Mouse (Mus musculus) MEL (cell line): ENCODE results near the gene Fam89a.

ENCODE experiments used
- CHD1 ChIP-seq: IDR thresholded peaks from 2 replicates; pipeline ENCODE4 v1.6.1; 2012; ENCODE audit warnings: low read depth, mild to moderate bottlenecking, inconsistent platforms, low read length, improper control_type of control experiment
- CTCF ChIP-seq, 3 experiments: IDR thresholded peaks in 2 of 3; conservative IDR thresholded peaks in 1 of 3; 2 replicates each; pipeline ENCODE4 v1.5.1; 2011 to 2012; ENCODE audit warnings: low read length in 3 of 3, low read depth in 2 of 3, mild to moderate bottlenecking in 2 of 3, improper control_type of control experiment in 1 of 3, inconsistent platforms in 1 of 3, mixed read lengths in 1 of 3, moderate library complexity in 1 of 3; ENCODE audit not compliant: control insufficient read depth in 1 of 3, insufficient read depth in 1 of 3, poor library complexity in 1 of 3, severe bottlenecking in 1 of 3
- GATA1 ChIP-seq: IDR thresholded peaks from 2 replicates; pipeline ENCODE4 v1.6.1; 2011; ENCODE audit warnings: low read depth, low read length, improper control_type of control experiment
- MAX ChIP-seq: IDR thresholded peaks from 2 replicates; pipeline ENCODE4 v1.6.1; 2011; ENCODE audit warnings: low read length, improper control_type of control experiment
- MXI1 ChIP-seq: IDR thresholded peaks from 2 replicates; pipeline ENCODE4 v1.6.1; 2011; ENCODE audit warnings: mild to moderate bottlenecking, low read depth, low read length, improper control_type of control experiment
- POLR2A ChIP-seq, 2 experiments: IDR thresholded peaks; 2 replicates each; pipeline ENCODE4 v1.6.1; 2011 to 2012; ENCODE audit warnings: low read length in 2 of 2, mild to moderate bottlenecking in 2 of 2, control low read depth in 1 of 2, improper control_type of control experiment in 1 of 2, low read depth in 1 of 2, moderate library complexity in 1 of 2; ENCODE audit not compliant: control insufficient read depth in 1 of 2, insufficient read depth in 1 of 2, poor library complexity in 1 of 2
- TBP ChIP-seq: IDR thresholded peaks from 2 replicates; pipeline ENCODE4 v1.8.0; 2011; ENCODE audit warnings: low read depth, low read length, improper control_type of control experiment
- ZKSCAN1 ChIP-seq: IDR thresholded peaks from 2 replicates; pipeline ENCODE4 v1.6.1; 2012; ENCODE audit warnings: low read depth, mild to moderate bottlenecking, inconsistent platforms, low read length, improper control_type of control experiment, moderate library complexity

DNA sequence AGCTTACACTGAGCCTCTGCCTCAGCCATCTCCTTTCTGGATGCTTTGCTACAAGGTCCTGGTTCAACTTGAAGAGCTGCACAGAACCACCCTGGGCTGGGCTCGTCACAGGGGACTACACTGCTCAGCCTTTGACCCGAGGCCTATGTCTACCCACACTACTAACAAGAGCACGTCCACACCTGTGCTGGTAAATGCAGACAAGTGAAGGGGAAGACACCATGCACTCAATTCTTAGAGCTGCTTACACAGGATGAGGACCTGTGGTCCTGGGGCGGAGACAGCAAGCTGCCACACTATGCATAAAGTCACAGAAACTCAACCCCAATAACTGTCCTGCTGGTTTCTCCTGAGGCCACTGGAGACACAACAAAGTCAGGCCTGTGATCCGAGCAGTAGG is 51.4 kb downstream of the Fam89a start:
- TF ChIP-seq CTCF (IDR thresholded peaks at IDR 0.05 in 2 of 3, conservative IDR thresholded peaks at IDR 0.05 in 1 of 3; ENCODE audit: control insufficient read depth in 1 of 3, insufficient read depth in 1 of 3, low read depth in 2 of 3, low read length in 3 of 3, poor library complexity in 1 of 3, severe bottlenecking in 1 of 3) = no peak
- TF ChIP-seq POLR2A (IDR thresholded peaks at IDR 0.05; ENCODE audit: control insufficient read depth in 1 of 2, insufficient read depth in 1 of 2, low read depth in 1 of 2, low read length in 2 of 2, poor library complexity in 1 of 2) = no peak
- TF ChIP-seq MAX = no peak
- TF ChIP-seq CHD1 = no peak
- no peak for TF ChIP-seq ZKSCAN1
- no peak for TF ChIP-seq GATA1
- no peak for TF ChIP-seq TBP
- TF ChIP-seq MXI1 = no peak
